Mouse (Mus musculus): ENCODE data around the gene Tmem63b.

DNA sequence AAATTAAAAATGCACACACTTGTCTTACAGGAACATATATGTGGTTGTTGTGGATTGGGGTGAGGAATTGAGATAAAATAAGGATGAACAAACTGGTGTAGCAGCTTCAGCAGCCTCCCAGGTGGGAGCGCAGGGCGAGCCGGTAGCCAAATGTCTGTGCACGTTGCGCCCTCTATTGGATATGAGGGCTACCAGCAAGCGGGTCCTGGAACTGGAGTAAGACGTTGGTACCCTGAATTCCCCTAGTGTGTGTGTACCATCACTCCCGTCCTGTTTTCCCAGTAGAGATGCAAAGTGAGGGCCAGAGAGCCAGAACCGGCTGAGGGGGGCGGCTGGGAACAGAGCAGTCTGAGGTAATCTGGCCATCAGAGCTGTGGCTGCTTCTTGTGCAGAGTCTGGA lies 31.6 kb upstream of the Tmem63b start:
- TF ChIP-seq CTCF (IDR thresholded peaks at IDR 0.05): peak; percentile 89
- TF ChIP-seq EP300 (IDR thresholded peaks at IDR 0.05): no peak

All from lung, postnatal 0 days (tissue).